Mouse (Mus musculus) ovary, postnatal 14 days (tissue): ENCODE measurements around the gene Prkcz.

Experiments used
- DNase-seq: peaks from one replicate; pipeline ENCODE4 v3.0.0; 2022; ENCODE audit warnings: low spot score

Prkcz gene

DNA sequence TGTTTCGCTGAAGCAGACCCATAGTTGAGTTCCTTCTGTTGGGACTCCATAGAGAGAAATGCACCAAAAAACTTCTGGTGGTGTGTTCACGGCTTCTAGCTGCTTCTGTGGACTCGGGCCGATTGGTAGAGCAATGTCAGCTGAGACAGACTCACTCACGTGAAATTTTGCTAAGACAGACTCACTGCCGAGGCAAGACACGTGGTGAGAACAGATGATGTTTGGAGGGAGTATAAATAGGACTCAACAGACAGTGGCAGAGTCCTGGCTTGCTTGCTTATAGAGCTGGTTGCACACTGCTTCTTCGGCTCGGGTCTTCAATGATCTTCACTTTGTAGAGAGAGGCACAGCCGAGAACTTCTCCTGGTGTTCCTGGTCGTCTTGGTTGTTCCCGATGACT is 117.9 kb downstream of the Prkcz start:
- no peak for DNase-seq

DNA sequence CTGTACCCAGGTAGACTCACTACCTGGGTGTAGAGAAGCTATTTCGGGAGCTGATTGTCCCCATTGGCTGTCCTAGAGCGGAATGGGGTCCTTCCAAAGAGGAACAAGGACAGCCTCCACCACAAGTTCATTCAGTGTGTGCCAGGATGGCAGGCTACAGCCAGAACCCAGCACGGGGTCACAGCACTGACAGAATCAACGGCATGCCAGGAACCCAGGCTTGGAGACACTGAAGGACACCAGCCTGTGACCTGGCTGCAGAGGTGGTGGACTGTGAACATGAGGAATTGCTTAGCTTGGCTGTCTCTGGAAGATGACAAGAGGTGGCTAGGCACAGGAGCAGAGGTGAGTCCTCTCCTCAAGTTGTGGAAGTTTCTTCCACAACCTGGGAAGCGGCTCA is 118.9 kb downstream of the Prkcz start:
- no peak for DNase-seq

DNA sequence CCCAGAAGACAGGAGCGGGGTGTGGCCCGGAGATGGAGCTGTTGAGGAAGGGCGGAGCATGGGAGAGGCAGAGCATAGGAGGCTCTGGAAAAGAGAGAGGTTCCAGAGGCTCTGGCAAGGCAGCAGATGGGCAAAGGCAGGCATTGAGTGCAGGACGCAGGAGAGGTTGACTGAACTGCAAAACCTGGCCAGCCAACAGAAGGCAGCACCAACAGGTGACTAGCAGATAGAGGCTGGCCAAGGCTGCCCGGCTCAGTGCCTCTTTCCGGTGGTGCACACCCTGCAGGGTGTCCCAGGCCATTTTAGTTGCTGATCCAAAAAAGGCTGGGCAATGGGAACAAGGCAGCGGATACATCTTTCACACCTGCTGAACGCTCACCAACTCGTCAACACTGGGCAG is 119.4 kb downstream of the Prkcz start:
- DNase-seq: no peak

DNA sequence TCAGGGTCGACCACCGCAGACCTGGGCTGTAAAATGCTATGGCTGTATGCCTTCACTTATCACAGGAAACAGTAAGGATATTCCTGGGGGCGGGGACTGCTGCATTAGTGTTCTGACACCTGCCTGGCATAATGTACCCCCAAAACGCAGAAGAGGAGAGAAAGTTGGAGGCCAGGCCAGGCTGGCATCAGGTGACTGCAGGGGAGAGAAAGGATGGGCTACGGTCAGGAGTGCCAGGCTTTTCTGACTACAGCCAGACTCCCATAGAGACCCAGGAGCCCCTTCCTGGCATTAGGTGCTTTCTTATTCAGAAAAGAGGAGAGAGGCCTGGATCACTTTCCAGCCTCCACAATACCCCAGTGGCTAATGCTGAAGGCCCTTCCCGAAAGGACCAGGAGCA is 121.7 kb downstream of the Prkcz start:
- DNase-seq: no peak

DNA sequence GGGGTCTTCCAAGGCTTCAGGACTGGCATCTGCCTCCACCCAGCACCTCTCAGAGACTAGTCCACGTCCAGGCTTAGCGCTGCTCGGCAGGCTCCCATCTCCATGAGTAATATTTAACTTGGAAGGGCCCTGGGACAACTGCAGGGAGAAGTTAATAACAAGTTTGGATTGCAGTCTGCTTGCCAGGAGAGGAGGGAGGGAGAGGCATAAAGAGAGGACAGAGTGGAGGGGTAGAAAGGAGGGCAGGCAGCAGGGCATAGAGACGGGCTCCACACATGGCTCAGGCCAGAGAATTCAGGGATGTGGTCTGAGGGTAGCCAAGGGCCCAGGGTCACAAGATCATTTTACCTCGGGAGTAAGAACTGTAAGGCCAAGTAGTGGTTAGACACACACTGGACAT is 122.9 kb downstream of the Prkcz start:
- no peak for DNase-seq

DNA sequence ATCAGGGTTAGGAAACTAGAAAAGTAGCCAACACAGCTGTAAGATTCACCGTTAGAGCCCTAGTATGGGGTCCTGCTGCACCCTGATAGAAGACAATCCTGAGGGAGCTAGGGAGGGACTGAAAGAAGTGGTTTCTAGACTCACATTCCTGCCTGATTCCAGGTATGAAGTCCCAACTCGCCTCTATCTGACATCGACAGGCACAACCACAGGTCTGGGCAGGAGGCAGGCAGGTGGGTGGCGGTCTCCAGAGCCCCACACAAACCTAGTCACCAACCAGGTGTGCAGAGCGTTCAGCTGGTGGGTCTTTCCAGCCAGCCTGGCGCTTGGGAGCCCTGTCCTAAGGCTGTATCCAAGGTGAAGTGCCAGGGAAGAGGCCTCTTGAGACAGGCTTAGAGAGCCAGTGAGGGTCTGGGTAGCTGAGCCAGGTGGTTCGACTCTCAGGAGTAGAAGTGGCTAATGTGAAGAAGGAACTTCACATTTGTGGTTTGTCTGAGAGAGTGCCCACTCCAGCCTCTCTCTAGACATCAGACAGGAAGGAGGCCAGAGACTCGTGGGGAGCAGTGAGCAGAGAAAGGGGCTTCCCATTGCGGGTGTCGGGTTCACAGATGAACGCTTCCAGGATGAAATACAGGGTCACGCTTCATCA is 124.3 kb downstream of the Prkcz start:
- DNase-seq: no peak

DNA sequence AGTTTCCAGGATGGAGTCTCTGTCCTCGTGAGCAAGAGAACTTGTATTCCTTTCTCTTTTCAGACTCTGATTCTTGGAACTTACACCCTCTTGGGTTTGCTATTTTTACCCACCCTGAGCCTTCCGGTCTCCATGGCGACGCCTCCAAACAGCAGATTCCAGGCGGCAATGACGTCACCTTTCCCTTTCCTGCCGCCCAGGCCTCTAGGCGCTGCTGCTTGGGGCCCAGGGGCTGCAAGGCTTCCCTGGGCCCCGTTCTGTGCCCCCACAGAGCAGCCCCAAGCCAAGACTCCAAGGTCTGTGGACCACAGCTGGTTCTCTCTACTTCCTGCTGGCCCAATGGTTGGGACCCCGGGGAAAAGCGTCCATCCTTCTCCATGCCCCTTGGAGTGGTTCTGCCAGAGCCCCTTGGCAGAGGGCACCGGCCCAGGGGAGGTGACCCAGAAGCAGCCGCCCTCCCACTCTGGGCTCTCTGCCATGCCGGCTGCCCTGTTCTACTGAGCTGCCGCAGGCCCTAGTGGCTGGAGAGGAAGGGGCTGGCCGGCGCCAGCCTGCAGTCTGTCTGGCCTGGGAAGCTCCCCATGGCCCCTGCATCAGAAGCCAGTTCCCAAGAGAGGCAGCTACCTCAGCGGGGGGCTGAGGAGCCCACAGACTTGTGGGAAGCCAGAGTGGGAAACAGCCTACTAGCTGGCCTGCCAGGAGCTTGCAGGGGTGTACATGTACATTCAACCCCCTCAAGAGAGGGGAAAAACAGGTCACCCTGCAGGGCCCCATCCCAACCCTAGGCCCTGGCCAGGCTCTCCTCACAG is 125.6 kb downstream of the Prkcz start:
- DNase-seq: peak; percentile 73

DNA sequence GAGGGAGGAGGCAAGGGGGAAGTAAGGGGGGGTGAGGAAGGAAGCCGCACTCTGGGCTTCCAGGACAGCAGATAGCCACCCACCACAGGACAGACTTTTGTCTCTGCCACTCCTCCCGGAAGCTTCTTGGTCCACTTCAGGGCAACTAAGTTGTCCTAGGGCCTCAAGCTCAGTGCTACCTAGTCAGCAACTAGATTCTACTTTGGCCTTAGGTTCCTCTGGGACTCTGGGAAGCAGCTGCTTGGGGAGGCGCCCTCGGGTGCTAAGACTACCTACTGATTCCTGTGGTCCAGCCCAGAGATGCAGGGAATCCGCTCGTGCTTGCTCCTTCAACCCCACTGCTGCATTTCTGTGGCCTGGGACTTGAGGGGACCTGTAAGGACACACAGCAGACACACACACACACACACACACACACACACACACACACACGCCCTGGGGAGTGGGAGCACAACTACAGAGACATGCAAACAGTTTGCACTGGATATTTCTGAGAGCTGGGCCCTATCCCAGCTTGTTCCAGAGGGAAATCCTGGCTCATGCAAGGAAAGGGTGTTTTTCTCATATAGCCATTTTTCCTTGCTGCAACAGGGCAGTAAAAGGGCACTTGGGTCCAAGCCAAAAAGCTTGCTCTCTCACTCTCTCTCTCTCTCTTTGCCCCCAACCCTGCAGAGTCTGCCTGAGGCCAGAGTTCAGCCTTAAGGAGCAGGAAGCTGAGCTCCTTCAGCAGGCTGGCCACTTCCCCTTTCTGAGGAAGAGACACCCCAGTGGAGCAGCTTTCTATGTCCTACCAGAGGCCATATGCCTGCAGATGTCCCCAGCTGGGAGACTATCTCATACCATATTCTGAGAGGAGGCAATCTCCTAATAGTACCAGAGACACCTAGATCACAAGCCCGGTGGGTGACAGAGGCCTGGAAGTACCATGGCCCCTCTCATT is 126.5 kb downstream of the Prkcz start:
- no peak for DNase-seq

DNA sequence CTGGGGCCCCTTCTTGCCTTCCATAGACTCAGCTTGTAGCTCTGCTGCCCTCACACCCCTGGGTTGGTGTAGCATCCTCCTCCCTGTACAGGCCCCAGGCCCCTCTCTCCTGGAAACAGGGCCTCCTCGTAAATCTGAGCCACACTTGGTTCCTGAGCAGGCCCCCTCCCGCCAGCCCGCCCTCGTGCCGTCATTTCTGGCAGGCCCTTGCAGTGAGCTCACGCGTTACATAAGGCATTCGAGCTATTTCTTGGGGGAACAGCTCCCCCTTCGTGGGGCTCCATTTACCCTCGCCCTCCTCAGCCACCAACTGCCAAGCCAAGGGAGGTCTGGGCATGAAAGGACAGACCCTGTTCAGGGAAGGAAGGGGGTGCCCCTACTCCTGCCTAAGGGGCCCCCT is 127.3 kb downstream of the Prkcz start:
- DNase-seq: peak; percentile 72

DNA sequence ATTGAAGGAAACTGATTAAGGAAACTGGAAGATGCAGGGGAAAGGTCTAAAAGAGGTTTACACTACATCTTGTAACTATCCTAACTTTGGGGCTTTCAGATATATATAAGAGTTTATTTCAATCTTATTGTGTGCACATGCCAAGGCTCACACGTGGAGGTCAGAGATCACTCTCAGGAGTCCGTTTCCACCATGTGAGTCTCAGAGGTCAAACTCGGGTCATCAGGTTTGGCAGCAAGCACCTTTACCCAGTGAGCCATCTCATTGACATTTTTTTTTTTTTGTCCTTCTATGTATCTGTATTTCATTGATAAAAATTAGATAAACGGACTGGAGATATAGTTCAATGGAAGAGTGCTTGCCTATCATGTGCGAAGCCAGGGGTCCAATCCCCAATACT is 132.7 kb downstream of the Prkcz start:
- DNase-seq: no peak

DNA sequence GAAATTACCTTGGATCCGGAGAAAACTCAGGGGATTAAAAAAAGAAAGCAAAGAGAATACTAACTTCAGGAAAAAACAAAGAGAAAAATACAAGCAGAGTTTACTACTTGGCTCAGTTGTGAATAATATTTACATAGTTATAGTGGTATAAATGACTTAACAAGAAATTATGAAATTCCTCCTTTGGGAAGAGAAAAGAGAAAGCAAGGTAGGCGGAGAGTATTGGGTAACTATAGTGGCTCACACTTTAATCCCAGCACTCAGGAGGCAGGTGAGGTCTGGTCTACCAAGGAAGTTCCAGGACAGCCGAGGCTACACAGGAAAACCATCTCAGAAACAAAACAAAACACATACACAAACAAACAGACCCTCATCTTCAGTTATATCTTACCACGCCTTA is 133.2 kb downstream of the Prkcz start:
- DNase-seq: no peak

DNA sequence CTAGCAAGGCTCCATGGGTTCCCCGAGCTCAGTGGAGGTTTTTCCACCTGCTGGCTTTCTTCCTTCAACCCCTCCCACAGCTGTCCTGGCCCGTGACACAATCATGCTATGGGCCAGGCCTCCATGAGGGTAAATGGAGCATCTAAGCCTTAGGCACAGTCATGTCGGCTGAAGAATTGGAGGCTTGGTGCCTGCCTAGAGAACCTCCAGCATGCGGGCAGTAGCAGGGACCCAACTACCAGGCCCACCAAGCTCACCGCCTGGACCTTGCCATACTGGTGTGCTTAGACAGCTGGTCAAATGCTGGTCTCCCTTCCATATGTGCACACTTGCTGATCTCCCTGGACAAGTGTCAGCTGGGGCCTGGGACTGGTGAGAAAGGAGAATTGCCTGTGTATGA is 135.2 kb downstream of the Prkcz start:
- no peak for DNase-seq

DNA sequence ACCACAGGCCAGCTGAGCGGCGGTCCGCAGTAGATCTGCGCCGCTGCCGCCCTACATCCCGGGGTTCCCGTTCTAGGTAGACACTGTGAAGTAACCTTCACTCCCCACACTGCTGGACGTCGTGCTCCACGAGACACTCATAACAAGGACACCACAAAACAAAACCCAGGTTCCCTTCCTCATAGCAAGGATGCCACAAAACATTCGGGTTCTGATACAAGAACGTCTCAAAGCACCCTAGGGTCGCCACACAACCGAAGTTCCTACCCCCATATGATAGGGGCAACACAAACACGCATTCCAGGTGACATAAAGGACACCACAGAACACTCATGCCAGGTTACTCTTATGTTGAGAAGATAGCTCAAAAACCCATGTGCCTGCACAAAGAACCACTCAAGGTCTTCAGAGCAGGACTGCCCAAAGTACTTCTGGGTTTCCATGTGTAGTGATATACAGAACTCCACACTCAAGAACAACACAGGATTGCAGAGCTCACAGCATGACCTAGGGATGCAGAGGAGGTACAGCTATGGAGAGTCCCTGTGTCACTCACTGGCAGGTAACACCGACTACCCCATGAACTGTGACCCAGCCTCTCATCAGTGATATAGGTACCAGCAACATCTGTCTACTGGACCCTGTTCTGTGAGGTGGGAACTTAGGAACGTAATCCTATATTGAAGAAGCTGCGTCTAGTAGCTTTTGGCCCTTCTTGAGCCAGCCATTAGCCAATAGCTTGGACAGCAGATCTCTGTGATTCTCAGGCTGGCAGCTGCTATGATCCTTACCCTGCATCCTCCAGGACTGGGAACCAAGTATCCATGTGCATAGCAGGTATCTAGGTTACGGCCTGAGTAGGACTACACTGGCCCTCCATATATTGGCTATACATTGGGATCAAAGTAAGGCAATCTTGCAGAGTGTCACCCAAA is 137.3 kb downstream of the Prkcz start:
- DNase-seq: no peak

DNA sequence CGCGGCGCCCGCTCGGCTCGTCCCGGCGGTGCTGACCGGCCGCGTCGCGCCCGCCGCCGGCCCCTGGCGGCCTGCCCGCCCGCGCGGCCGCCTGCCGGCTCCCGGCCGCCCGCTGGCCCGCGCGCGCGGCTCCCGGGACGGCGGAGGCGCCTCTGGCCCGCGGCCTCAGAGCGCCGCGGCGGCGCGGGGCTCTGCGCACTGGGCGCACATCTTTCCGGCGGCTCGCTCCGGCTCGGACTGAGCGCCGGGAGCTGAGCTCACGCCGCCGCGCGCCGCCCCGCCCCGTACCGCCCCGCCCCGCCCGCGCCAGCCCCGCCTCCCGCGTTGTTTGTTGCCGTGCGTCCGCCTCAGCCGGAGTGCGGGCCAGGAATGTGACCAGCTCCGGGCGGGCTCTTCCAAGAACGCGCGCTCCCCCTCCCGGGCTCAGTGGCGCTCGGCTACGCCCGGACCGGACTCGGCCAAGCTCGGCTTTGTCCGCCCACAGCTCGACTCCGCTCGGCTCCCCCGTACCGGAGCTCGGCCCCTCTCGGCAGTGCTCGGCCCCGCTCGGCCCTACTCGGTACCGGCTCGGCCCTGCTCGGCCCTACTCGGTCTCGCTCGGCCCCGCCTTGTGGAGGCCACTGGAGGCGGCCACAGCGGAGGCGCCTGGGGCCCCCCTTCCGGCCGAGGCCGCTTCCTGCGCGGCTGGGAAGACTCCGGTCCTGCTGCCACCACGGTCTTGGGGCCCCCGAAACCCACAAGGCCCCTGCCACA is 138.1 kb downstream of the Prkcz start:
- peak; percentile 100 for DNase-seq

DNA sequence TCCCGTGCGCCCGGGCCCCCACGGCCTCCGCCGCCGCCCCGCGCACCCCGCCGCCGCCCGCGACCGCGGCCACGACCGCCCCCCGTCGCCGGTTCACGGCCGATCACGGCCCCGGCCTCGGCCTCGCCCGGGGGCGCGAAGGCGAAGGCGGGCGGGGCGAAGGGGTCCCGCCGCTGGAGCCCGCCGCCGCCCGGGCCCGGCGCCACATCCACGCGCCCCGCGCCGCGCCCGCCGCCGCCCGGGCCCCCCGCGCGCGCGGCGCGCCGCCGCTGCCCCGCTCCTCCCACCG is 138.7 kb downstream of the Prkcz start, which contains the start of gene Ski:
Ski (minus strand) TSS at position 41 of the 289 bp plus-strand sequence.
- DNase-seq: no peak

DNA sequence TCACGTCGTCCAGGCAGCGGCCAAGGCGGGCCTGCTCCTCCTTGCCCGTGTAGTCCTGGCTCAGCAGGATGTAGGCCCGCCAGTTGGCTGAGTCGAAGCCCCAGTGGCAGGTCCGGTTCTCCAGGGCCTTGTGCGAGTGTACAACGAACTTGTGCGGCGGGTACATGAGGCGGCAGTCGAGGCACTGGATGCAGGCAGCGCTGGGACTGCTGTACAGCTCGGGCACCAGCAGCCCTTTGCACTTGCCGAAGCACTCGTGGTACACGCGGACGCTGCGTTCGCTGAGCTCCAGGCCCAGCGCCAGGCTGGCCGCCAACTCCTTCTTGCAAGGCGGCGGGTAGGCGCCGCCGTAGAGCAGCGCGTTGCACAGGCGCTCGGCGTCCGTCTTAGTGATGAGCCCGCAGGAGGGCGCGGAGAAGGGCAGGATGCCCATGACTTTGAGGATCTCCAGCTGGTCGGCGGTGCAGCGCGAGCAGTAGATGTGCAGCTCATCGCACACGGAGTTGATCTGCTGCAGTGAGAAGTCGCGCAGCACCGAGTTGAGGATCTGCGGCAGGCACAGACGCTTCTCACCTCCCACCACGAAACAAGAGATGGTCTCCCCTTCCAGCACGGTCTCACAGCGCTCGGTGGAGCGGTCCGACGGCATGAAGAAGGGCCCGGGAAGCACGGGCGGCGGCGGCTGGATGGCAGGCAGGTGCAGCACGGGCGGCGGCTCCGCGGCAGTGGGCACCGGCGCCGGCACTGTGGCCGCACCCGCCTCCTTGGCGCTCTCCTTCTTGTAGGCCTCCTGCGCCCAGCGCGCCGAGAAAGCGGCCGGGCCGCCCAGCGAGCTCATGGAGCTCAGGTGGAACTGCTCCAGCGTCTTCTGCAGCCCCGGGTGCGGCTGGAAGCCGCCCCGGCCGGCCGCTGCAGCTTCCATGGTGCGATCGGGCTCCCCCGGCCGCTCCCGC is 139.3 kb downstream of the Prkcz start:
- no peak for DNase-seq

DNA sequence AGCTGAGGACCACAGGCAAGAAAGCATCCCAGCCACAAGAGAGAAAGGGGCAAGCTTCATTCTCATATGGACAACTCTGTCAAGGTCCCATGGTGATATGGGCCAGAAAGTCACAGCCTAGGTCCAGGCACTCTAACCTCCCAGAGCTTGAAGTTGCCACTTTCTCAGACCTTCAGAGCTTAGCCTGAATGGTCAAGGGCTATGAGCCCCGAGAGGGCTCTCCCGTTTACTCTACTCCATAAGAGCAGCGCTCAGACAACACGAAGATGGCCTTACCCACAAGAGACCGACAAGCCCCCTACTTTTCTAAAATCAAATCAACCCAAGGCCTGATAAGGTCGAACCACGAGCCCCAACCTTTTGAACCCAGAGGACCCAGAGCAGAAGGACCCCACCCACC is 140.1 kb downstream of the Prkcz start:
- no peak for DNase-seq

DNA sequence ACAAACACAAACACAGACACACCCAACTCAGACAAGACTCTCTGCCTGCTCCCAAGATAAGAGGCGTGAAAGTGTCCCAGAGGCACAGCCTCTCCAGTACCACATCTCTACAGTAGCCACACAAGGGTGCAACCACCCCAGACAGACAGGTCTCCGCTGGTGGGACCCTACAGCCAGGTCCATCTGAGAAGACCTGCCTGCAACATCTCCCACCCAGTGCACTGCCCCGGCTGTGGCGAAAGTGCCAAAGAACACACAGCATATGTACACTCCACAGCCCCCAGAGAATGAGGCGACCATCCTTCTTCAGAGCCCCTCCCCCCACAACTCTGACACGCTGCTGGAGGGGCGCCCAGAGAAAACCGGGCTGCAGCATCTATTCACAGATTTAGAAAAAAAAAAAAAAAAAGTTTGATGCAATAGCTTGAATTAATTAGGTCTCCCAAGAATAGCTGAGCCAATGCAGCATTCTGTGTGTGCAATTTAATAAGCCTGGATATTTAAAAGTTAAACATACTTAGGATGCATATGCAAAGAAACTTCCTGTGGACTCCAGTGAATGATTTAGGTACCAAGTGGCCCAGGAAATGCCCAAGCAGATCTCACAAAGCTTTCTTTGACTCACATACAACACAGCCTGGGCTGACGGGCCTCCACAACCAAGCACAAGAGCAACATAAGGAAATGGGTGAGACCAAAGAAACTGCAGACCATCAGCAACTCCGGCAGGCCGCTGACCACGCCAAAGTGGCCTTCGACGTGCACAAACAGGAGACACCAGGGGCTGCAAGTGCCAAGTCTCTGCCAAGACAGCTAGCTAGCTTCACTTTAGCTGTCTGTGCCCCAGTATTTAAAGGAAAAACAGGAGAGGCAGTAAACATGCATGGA is 140.7 kb downstream of the Prkcz start:
- no peak for DNase-seq
